Mouse (Mus musculus) left cerebral cortex, adult 8-10 months (tissue): ENCODE measurements around the gene Smlr1. TPM values are rescaled to one million over a fixed set of nuclear protein-coding genes. Genes with fewer than 3 reads are reported as not detected.

Experiments used
- DNase-seq, 2 experiments: peaks; one replicate each; pipeline ENCODE4 v3.0.0; 2022; ENCODE audit warnings: low spot score in 2 of 2
- total RNA-seq, 4 experiments: library from RNA; stranded (reverse); gene quantifications; 2 replicates each; pipeline ENCODE4 v1.2.4; 2022

The Smlr1 gene
- total RNA-seq, 4 experiments from 2014 or later: not detected

GRCm38 (mm10) chr10:25499323-25500071 is 36.6 kb downstream of the Smlr1 start:
- no peak for DNase-seq

DNA sequence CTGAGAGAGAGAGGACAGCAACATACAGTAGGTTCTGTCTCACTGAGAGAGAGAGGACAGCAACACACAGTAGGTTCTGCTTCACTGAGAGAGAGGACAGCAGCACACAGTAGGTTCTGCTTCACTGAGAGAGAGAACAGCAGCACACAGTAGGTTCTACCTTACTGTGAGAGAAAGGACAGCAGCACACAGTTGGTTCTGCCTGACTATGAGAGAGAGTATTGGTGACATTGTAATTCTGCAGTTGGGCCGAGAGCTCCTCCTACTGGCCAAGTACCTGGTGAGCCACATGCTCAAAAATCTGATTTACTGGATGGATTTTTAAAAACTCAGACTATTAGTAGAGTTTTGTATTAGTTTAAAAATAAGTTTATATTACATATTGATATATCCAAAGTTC is 47.6 kb downstream of the Smlr1 start:
- DNase-seq: peak; percentile 27 to 29

DNA sequence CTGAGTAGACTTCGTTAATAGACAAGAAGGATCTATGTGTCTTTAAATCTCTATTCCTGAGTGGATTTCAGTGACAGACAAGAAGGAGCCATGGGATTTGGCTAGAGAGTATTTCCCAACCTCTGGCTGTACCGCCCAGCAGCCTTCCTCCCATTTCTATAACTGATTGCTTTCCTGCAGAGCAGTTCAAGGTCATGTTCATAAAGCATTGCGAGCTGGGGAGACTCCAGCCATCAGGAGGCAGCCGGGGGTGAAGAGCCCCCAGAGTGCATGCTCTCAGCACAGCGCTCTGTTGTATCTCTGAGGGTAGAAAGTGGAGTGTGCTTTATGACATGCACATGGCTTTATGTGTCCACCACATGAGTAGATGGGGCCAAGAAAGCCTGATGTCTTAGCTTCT is 53.3 kb downstream of the Smlr1 start:
- no peak for DNase-seq

- DNase-seq: no peak
Measured at GRCm38 (mm10) chr10:25479716-25480115, 56.4 kb downstream of the Smlr1 start.

Other genes starting within 250 kb of the Smlr1 start
- 10 to 100 TPM; 68.4 to 76.6 (median 72.1) TPM for gene Akap7, start 228.4 kb downstream of the Smlr1 start, total RNA-seq
- gene Epb41l2, start 176.5 kb downstream of the Smlr1 start, total RNA-seq: 100 to 1,000 TPM; 104 to 132 (median 122) TPM